Mouse (Mus musculus) A20 (cell line): ENCODE measurements around the gene Esrp2.
A peak's percentile ranks its signal among the peaks of the same experiment; 100 is the strongest.

Experiments
- DNase-seq: peaks from one replicate; pipeline ENCODE4 v3.0.0-alpha.2; 2011; ENCODE audit warnings: low read depth, low spot score

Gene Esrp2

GRCm38 (mm10) chr8:106136156-106137130, at the start of gene Esrp2:
Esrp2 (minus strand) TSS chr8:106136974.
- DNase-seq: no peak

- peak; percentile 63 for DNase-seq
Observed at GRCm38 (mm10) chr8:106186394-106186793, 49.6 kb upstream of the Esrp2 start.

DNA sequence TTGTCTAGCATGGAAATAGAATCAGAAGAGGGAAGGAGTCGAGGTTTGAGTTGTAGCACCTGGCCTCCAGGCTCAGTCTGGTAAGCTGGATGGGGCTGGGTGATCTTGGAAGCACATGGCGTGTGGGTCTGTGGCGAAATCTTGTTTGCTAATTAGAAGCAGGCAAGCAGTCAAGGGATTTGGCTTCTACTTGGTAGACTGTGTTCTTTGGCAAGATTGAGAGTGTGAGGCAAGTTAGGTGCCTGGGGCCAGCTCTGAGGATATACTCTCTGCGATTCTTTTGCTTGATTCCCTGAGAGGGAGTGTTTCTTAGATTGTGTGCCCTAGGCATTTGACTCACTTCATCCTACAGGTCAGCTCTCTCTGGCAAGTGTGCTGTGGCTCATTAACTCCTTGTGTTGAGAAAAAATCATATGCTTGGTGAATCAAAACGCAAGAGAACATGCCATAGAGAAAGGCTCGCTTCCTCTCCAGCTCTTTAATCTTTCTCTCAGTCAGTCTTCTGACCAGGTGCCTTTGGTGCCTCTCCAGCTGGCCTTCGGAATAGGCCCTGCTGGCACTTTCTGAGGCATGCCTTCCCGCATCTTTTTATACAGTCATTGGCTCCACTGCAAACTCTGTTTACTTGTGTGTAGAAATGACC, 49.0 kb upstream of the Esrp2 start:
- peak; percentile 77 for DNase-seq

DNA sequence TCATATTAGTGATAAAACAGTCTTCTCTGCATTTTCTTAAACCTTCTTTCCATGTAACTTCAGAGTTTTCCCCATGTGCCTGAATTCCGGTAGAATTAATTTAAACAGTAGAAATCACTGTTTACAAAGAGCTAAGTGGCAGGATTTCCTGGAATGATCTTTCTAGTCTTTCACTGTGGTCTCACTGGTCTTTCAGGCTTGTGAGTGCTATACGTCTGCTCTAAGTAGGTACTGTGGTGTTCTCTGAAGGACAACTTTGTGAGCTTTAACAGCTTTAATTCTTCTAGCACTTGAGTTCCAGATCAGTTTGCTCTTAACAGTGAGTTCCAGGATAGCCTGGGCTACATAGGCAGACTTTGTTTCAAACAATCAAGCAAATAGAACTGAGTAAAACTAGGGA, 41.7 kb upstream of the Esrp2 start:
- no peak for DNase-seq

GRCm38 (mm10) chr8:106177594-106177993, 40.8 kb upstream of the Esrp2 start:
- no peak for DNase-seq

GRCm38 (mm10) chr8:106176891-106177290, 40.1 kb upstream of the Esrp2 start:
- DNase-seq: no peak

GRCm38 (mm10) chr8:106173566-106173965, 36.8 kb upstream of the Esrp2 start:
- no peak for DNase-seq

GRCm38 (mm10) chr8:106169934-106170480, 33.2 kb upstream of the Esrp2 start:
- DNase-seq: peak; percentile 45

DNA sequence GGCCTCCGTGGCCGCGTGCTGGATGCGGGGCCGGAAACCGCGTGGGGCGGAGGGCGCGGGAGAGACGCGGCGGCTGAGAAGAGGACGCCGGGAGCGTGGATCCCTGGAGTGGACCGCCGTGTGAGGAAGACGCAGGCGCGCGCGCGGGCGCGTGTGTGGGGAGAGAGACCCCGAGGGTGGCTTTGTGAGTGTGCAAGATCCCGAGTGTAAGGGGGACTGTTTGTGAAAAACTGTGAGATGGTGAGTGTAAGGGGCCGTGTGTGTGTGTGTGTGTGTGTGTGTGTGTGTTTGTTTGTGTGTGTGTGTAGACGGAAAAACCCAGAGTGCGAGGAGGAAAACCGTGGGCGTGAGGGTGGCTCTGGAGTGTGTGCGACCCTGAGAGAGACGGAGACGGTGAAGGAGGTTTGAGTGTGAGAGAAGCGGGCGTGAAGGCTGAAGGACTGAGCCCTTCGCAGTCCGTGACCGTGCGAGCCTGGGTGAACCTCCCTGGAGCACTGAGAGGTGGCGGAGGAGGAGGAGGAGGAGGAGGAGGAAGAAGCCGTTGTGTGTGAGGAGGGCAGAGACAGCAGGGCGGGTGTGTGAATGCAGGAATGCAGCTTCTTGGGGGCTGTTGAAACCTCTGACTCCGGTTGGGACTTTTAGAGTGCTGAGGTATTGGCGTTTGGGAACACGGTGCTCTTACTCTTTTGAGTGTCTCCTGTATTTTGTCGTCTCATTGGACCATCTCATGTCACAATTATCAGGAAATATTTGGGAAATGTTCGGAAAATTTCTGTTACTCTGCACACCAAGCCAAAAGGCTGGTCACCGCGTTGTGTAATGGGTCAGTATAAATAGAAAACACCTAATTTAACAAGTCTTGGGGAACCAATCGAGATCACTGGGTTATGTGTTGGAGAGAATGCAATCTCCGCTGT, 32.5 kb upstream of the Esrp2 start:
- peak; percentile 70 for DNase-seq

GRCm38 (mm10) chr8:106168356-106169016, 31.7 kb upstream of the Esrp2 start, which contains the start of gene Slc7a6:
Slc7a6 (plus strand) TSS chr8:106168857.
- peak; percentile 91 for DNase-seq

DNA sequence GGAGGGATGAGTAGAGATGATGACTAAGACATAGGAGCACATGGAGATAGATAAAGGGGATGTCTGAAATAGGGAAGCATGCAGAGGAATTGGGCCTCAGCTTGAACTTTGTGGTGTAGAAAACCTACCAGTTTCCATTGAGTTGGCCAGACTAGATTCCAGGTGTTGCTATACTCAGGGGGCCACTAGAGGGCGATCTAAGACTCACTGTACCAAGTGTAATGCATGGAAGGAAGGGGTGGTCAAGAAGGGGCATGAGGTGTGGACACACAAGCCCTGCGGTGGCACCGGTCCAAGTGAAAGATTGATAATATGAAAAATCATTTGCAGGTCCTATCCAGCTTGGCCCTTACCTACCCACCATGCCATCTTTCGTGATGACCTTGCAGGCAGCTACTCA, 28.7 kb upstream of the Esrp2 start:
- peak; percentile 74 for DNase-seq

GRCm38 (mm10) chr8:106163251-106163650, 26.5 kb upstream of the Esrp2 start:
- no peak for DNase-seq

GRCm38 (mm10) chr8:106159876-106160275, 23.1 kb upstream of the Esrp2 start:
- no peak for DNase-seq

DNA sequence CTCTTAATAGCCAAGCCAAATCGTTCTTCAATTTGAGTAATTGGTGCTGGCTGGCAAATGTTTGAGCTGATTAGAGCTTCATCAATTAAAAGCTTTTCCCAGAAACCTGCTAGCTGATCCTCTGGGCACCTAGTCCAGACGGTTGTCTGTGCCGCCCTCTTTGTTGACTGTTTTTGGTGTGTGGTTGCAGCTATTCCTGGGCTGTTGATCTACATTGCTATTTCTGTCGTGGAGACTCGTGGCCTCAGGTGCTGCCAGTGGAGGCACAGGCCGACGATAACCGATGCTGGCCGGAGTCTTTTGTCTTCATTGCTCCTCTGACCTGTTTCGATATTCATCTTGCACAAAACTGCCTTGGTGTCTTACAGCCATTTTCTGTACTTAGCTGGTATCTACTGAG, 21.6 kb upstream of the Esrp2 start:
- no peak for DNase-seq

DNA sequence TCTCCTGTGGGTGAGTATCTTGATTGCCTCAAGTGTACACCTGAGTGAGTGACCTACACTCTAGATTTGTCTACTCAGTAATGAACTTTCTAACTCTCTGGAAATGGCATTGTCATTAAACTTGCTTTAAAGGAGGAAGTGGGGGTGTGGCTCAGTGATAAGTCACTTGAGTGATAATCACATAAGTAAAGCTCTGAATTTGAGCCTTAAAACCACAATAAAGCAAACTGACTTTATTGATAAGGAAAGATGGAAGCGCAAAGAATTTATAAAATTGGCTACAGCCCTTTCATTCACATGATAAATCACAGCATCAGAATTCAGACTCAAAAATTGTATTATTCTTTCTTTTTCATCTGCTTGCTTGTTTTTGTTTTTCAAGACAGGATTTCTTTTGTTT, 20.6 kb upstream of the Esrp2 start:
- DNase-seq: no peak

- no peak for DNase-seq
Observed at GRCm38 (mm10) chr8:106152876-106153275, 16.1 kb upstream of the Esrp2 start.

GRCm38 (mm10) chr8:106151041-106151440, 14.3 kb upstream of the Esrp2 start:
- no peak for DNase-seq

- DNase-seq: no peak
Observed at GRCm38 (mm10) chr8:106150653-106151000, 13.9 kb upstream of the Esrp2 start.

DNA sequence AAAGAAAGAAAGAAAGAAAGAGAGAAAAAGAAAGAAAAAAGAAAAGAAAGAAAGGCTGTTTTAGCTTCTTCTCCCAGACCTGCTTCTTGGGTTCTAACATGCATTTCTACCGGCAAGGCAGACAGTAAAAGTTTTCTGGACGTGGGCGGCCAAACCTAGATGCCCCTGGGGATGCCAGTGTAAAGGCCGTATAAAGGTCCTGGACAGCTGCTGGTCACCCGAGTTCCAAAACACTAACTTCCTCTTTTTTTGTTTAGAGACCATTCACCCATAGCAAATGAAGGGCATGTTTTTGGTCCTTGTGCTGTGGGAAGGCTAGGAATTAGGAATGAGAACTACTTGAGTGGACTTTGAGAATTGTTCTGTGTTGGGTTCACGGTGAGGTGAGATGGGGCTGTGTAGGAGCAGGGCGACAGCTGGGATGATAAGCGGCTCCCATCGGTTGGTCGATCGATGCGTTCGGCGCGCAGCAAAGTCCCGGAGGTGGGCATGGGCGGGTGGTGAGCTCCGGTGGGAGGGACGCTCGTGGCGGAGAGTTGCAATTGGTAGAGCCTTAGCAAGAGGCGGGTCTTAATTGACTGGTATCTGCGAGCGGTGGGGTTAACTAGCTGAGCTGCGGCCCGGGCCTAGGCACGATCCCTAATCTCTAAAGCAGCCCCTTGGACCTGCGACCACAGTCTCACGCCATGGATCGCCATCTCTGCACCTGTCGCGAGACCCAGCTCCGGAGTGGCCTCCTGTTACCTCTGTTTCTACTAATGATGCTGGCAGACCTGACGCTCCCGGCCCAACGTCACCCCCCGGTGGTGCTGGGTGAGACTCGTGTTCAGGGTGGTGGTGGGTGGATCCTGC, 13.3 kb upstream of the Esrp2 start, which contains the start of gene Pla2g15:
Pla2g15 (plus strand) TSS at position 599 of the 852 bp plus-strand sequence.
- peak; percentile 97 for DNase-seq

GRCm38 (mm10) chr8:106149025-106149424, 12.3 kb upstream of the Esrp2 start:
- no peak for DNase-seq
